Mouse (Mus musculus) cerebellum, postnatal 14 days (tissue): ENCODE measurements at regions not wholly inside any gene's neighbourhood (a gene's known extent, or its start where the extent isn't known, plus 50 kb on each side); places are given as distances from the start of the nearest gene placed in this dataset.
A peak's percentile ranks its signal among the peaks of the same experiment; 100 is the strongest.

Source experiments
- DNase-seq, 2 experiments: peaks; one replicate each; pipeline ENCODE4 v3.0.0; 2021; ENCODE audit warnings: mixed read lengths in 2 of 2

DNA sequence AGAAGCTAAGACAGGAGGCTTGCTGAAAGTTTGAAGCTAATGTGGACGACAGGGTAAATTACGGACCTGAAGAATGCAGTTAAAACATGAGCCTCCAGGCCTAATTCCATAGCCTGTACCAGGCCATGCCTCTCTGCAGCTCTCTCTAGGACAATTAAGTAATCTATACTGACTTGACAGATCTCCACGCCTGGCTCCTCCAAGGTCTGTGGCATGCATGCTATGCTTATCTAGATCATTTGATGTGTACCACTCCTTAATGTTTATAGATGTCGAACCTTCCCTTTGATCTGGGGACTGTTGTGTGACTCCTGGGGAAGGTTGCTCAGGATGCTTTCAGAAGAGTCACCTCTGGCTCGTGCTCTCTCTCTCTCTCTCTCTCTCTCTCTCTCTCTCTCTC lies 62.2 kb upstream of the Cd55 start:
- no peak for DNase-seq

DNA sequence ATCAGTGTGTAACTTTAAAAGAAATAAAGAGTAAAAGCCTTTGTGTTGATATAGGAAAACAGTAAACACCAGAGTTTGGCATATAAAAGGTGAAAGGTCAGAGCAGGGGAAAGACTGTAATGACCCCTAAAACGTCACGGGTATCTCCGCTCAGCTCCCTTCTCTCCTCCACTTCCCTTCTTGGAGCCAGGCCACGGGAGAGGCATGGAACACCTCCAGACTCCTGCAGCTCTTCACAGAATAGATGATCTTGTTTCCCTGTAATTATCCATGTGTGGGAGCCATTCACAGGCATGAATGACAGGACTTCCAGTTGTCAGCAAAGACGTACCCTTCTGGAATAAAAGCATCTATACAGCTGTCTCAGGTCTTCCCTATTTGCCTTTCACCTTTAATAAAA lies 55.3 kb upstream of the Cd55 start:
- peak; percentile 55 to 60 for DNase-seq

DNA sequence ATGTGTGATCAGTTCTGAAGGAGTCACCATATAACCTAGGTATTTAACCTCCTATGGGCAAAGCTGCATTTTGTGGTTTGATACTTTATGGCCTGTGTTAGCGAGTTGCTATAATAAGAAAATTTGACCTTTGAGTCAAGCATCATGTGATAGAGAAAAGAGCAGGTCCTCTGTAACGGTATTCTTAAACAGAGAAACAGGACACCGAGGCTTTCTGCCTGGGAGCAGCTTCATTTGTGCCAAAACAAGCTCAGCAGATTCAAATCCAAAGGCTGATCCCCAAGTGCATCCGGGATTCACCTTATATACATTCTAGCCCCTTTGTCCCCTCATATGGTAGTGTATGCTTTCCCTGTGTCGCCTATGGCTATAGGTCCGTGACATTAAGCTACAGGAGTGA lies 54.1 kb upstream of the Cd55 start:
- DNase-seq, result no peak

DNA sequence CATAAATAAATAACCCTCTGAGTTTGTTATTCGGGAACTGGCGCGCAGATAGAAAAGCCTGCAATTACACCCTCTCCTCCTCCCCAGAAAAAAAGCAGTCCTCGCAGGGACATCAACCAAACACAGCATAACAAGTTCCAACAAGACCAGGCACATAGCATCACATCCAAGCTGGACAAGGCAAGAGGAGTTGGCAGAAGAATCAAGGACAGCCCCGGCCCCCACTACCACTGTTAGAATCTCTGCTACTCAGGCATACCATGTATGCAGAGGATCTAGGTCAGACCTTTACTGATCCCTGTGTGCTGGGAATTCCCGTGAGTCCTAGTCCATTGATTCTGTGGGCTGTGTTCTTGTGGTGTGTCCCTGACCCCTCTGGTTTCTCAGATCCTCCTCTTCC lies 52.8 kb upstream of the Cd55 start:
- no peak for DNase-seq

DNA sequence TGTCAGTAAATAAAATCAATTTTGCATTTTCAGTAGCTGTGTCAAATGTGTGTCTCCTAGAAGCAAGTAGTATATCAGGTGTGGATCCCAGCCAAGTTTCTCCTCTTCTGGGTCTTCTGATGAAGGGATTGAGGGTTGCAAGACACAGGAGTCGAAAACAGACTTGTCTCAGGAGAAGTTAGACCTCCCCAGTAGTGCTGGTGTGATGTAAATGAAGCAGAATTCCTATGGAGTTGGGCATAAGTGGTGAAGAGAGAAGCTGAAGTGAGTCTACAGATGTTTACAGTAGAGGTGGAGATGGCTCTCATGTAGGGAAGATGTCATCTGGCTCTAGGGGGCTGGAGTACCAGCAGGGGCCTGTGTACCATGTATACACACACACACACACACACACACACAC lies 50.9 kb upstream of the Cd55 start:
- no peak for DNase-seq

DNA sequence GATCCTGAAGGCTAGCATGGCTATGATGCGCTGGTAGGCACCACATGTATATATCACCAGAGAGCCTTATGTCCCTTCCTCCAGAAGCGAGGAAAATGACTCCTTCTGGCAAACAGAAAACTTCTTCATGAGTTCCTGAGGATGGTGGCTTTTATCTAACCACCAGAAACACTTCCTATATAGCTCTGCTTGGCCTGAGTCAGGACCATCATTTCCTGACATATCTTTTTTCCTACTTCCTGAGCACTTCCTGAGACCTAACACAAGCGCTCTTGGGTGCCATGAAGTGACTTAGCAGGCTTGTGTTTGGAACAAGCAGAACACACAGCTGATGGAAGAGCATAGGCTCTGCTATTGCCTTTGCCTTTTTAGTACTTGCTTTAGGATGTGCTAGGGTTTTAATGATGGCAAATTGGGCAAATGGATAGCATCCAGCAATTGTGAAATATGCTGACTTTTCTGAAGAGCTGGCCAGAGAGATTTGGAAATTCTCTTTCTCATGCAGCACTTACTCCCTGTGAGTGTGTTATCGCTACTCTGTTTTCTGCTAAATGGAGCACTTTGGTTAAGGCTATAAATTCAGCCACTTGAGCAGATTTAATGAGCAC lies 50.4 kb upstream of the Cd55 start:
- DNase-seq, result no peak
